Mouse (Mus musculus) kidney, adult 2 months (tissue): ENCODE results near the gene Bcar3. TPM values are rescaled to one million over a fixed set of nuclear protein-coding genes. Genes with fewer than 3 reads are reported as not detected.
A peak's percentile ranks its signal among the peaks of the same experiment; 100 is the strongest.

Experiments used
- DNase-seq: peaks from one replicate; pipeline ENCODE4 v3.0.0; 2021
- H3K27ac ChIP-seq: fragments of 200-500 bp; 2 replicates; pipeline ENCODE4 v1.5.1; 2012; ENCODE audit warnings: low read depth, low read length, control low read depth, inconsistent platforms; ENCODE audit not compliant: insufficient read depth
- H3K27me3 ChIP-seq: fragments of 200-500 bp; replicated peaks from 2 replicates; pipeline ENCODE4 v1.6.1; 2012; ENCODE audit warnings: mild to moderate bottlenecking, moderate library complexity, low read length, inconsistent platforms; ENCODE audit not compliant: control insufficient read depth, insufficient read depth
- H3K36me3 ChIP-seq: fragments of 200-500 bp; 2 replicates; pipeline ENCODE4 v1.6.1; 2012; ENCODE audit warnings: mild to moderate bottlenecking, moderate library complexity, low read length, inconsistent platforms; ENCODE audit not compliant: control insufficient read depth, insufficient read depth
- H3K4me1 ChIP-seq: fragments of 200-500 bp; 2 replicates; pipeline ENCODE4 v1.6.1; 2011; ENCODE audit warnings: low read length; ENCODE audit not compliant: control insufficient read depth, insufficient read depth
- H3K4me3 ChIP-seq: fragments of 200-500 bp; 2 replicates; pipeline ENCODE4 v1.5.1; 2011; ENCODE audit warnings: mild to moderate bottlenecking, low read depth, low read length, control low read depth; ENCODE audit not compliant: insufficient read depth
- CTCF ChIP-seq: fragments of 200-500 bp; conservative IDR thresholded peaks from 2 replicates; pipeline ENCODE4 v1.5.1; 2011; ENCODE audit warnings: low read depth, mild to moderate bottlenecking, control low read depth, low read length, moderate library complexity, mixed read lengths; ENCODE audit not compliant: insufficient read depth, insufficient read length
- POLR2A ChIP-seq: fragments of 200-500 bp; IDR thresholded peaks from one replicate; pipeline ENCODE4 v1.6.1; 2011; ENCODE audit warnings: low read depth, low read length, control low read depth
- WGBS: fragments of 180-500 bp; shearing (Covaris S2); methylation state at CpG from one replicate; pipeline ENCODE4 v1.1.7; 2018; 5-methylcytosine and 5-hydroxymethylcytosine counted together
- polyA plus RNA-seq: library from polyadenylated mRNA; depleted of rRNA; stranded (reverse); fragments of >200 nt; gene quantifications from 2 replicates; pipeline ENCODE4 v1.2.3, GENCODE M21; 2012

The Bcar3 gene
- polyA plus RNA-seq, 1 experiment, result 41.3 TPM

- DNase-seq, result no peak
- 73% methylated on average over 1 of the region's 1 CpGs for whole genome bisulfite sequencing
- Histone ChIP-seq H3K4me3 (no peak overlapping the region), H3K27me3 (no peaks in the 10 kb centered on the region), H3K27ac (no peak overlapping the region), H3K4me1 (0 out of 2 replicates have a peak, but pooled peaks cover 3% of the 10 kb centered on the region), H3K36me3 (no peaks in the 10 kb centered on the region)
- TF ChIP-seq POLR2A (no peak), CTCF (no peak)
These were observed 181.8 kb downstream of the Bcar3 start for GRCm38 (mm10) chr3:122475735-122476134.

- 74% methylated on average over 3 of the region's 3 CpGs for WGBS
- no peak overlapping the region for H3K27ac ChIP-seq
- TF ChIP-seq POLR2A (no peak), CTCF (no peak)
- 0 out of 2 replicates have a peak, but pooled peaks cover 3% of the 10 kb centered on the region for H3K4me1 ChIP-seq
- no peaks in the 10 kb centered on the region for H3K36me3 ChIP-seq
- no peak overlapping the region for H3K4me3 ChIP-seq
- no peak for DNase-seq
- no peaks in the 10 kb centered on the region for H3K27me3 ChIP-seq
These were observed 182.7 kb downstream of the Bcar3 start for GRCm38 (mm10) chr3:122476656-122477055.

GRCm38 (mm10) chr3:122477541-122477940 lies 183.6 kb downstream of the Bcar3 start:
- Histone ChIP-seq H3K4me3 (no peak overlapping the region), H3K27me3 (no peaks in the 10 kb centered on the region), H3K4me1 (0 out of 2 replicates have a peak, but pooled peaks cover 3% of the 10 kb centered on the region), H3K36me3 (no peaks in the 10 kb centered on the region), H3K27ac (no peak overlapping the region)
- TF ChIP-seq CTCF, result no peak
- no peak for TF ChIP-seq POLR2A
- WGBS, result 77% methylated on average over 8 of the region's 8 CpGs
- no peak for DNase-seq

GRCm38 (mm10) chr3:122478735-122479134 lies 184.8 kb downstream of the Bcar3 start:
- H3K4me1 ChIP-seq, result 0 out of 2 replicates have a peak, but pooled peaks cover 3% of the 10 kb centered on the region
- TF ChIP-seq CTCF (no peak), POLR2A (no peak)
- no peak overlapping the region for H3K4me3 ChIP-seq
- H3K27ac ChIP-seq, result no peak overlapping the region
- H3K36me3 ChIP-seq, result no peaks in the 10 kb centered on the region
- H3K27me3 ChIP-seq, result no peaks in the 10 kb centered on the region
- WGBS, result 93% methylated on average over 3 of the region's 3 CpGs
- DNase-seq, result no peak

GRCm38 (mm10) chr3:122480065-122480675 lies 186.2 kb downstream of the Bcar3 start:
- no peak for DNase-seq
- Histone ChIP-seq H3K27ac (no peak overlapping the region), H3K4me3 (no peak overlapping the region), H3K4me1 (no peaks in the 10 kb centered on the region), H3K36me3 (no peaks in the 10 kb centered on the region), H3K27me3 (no peaks in the 10 kb centered on the region)
- 35% methylated on average over 8 of the region's 8 CpGs for whole genome bisulfite sequencing
- no peak for TF ChIP-seq CTCF
- no peak for TF ChIP-seq POLR2A

GRCm38 (mm10) chr3:122480986-122481385 lies 187.1 kb downstream of the Bcar3 start:
- no peaks in the 10 kb centered on the region for H3K4me1 ChIP-seq
- DNase-seq, result no peak
- H3K27me3 ChIP-seq, result no peaks in the 10 kb centered on the region
- H3K27ac ChIP-seq, result no peak overlapping the region
- no peak overlapping the region for H3K4me3 ChIP-seq
- no peaks in the 10 kb centered on the region for H3K36me3 ChIP-seq
- WGBS, result 93% methylated on average over 5 of the region's 5 CpGs
- TF ChIP-seq POLR2A (no peak), CTCF (no peak)

GRCm38 (mm10) chr3:122481891-122482739 lies 188.2 kb downstream of the Bcar3 start:
- H3K4me1 ChIP-seq, result no peaks in the 10 kb centered on the region
- no peak overlapping the region for H3K4me3 ChIP-seq
- DNase-seq, result peak; percentile 50
- no peaks in the 10 kb centered on the region for H3K27me3 ChIP-seq
- H3K36me3 ChIP-seq, result no peaks in the 10 kb centered on the region
- H3K27ac ChIP-seq, result peak overlapping the region; percentile 21; the same call in 1 of the 2 replicates
- WGBS, result 65% methylated on average over 21 of the region's 21 CpGs
- TF ChIP-seq POLR2A (no peak), CTCF (no peak)
